Mouse (Mus musculus) effector memory CD4-positive, alpha-beta T cell, adult 5 months (primary cell): ENCODE results near the gene Nrk. TPM values are rescaled to one million over a fixed set of nuclear protein-coding genes. Genes with fewer than 3 reads are reported as not detected.

Experiments used
- polyA plus RNA-seq: library from polyadenylated mRNA; unstranded; fragments of 100-300 nt; shearing (Covaris generic); gene quantifications from one replicate; pipeline ENCODE4 v1.2.1, GENCODE M21; 2017

The Nrk gene
- polyA plus RNA-seq = not detected

GRCm38 (mm10) chrX:138914041-138914776 is at the start of gene Nrk:
Gene Nrk (plus strand): TSS chrX:138914430.

Other genes starting within 250 kb of the Nrk start
- gene Serpina7, start 170.8 kb downstream of the Nrk start, polyA plus RNA-seq = not detected
- not detected for gene 4930513O06Rik, start 171.8 kb downstream of the Nrk start, polyA plus RNA-seq